Comparison of ENCODE assay signal across 9 mouse cellular contexts in genomic region chr8:111769764-111770428, GRCm38 (mm10). TPM values are rescaled to one million over a fixed set of nuclear protein-coding genes. Genes with fewer than 3 reads are reported as not detected.
DNase-seq lines count a peak whose midpoint lies in the region; ATAC-seq lines count a peak whose summit lies in the region.
"Had no signal": no experiment of that assay in that cellular context is flagged by ENCODE, and none has a peak within 500 bp of the region (broad histone marks: within the 10 kb centered on the region; RNA-seq: fewer than 3 reads in every experiment).

No protein-coding gene starts in this region.

- H3K27me3 ChIP-seq in forebrain, embryonic 12.5 days = no peaks in the 10 kb centered on the region
- no peaks in the 10 kb centered on the region for H3K27me3 ChIP-seq in midbrain, embryonic 13.5 days

- no peaks in the 10 kb centered on the region for H3K9me3 ChIP-seq in forebrain, embryonic 12.5 days
- no peaks in the 10 kb centered on the region for H3K9me3 ChIP-seq in midbrain, embryonic 13.5 days
- H3K9me3 ChIP-seq: G1E had no signal

- intact Hi-C loops in left cerebral cortex, postnatal 4 days (cut with DNase I) = no loop called here
- intact Hi-C loops in heart, postnatal 25 days (cut with DNase I) = loop anchor here (2.0 kb wide), 1 partner anchor 21 kb away; no protein-coding TSS in a partner anchor

- no peak overlapping the region for H3K9ac ChIP-seq in forebrain, embryonic 12.5 days
- no peak overlapping the region for H3K9ac ChIP-seq in midbrain, embryonic 13.5 days (replicated peaks)

- peaks cover 16% of the 10 kb centered on the region for H3K36me3 ChIP-seq in forebrain, embryonic 12.5 days (replicated peaks)
- H3K36me3 ChIP-seq in midbrain, embryonic 13.5 days = peaks cover 40% of the 10 kb centered on the region

- H3K4me2 ChIP-seq in forebrain, embryonic 12.5 days = no peak overlapping the region
- H3K4me2 ChIP-seq in midbrain, embryonic 13.5 days (replicated peaks) = no peak overlapping the region

- ATAC-seq in forebrain, embryonic 12.5 days (ENCODE audit: low FRiP score) = peak; percentile 46; the same call in 1 of the 2 replicates
- ATAC-seq in midbrain, embryonic 13.5 days = peak; percentile 79
- ATAC-seq in erythroid progenitor cell, adult 5-6 weeks (replicated peaks; ENCODE audit: low FRiP score, poor library complexity, severe bottlenecking) = no peak

- 35% methylated on average over 12 of the region's 12 CpGs for WGBS in forebrain, embryonic 12.5 days
- 35% methylated on average over 12 of the region's 12 CpGs for WGBS in midbrain, embryonic 13.5 days

- H3K4me3 ChIP-seq in forebrain, embryonic 12.5 days (replicated peaks) = no peak overlapping the region
- H3K4me3 ChIP-seq in midbrain, embryonic 13.5 days (replicated peaks) = no peak overlapping the region

- DNase-seq in left cerebral cortex, adult 18-20 months (ENCODE audit: low spot score in 2 of 2) = peak; percentile 9 to 19
- DNase-seq in left cerebral cortex, postnatal 4 days = no peak
- peak; percentile 49 for DNase-seq in heart, postnatal 25 days (ENCODE audit: low spot score)
- peak; percentile 41 to 49 for DNase-seq in layer of hippocampus, adult 8-10 months (ENCODE audit: low spot score in 2 of 2)
- no peak for DNase-seq in B cell, adult 2 months

- H3K27ac ChIP-seq in forebrain, embryonic 12.5 days = peak overlapping the region; percentile 83
- H3K27ac ChIP-seq in midbrain, embryonic 13.5 days = peak overlapping the region; percentile 87

- H3K4me1 ChIP-seq in forebrain, embryonic 12.5 days = peaks cover 16% of the 10 kb centered on the region
- H3K4me1 ChIP-seq in midbrain, embryonic 13.5 days (replicated peaks) = peaks cover 16% of the 10 kb centered on the region

RNA-seq across cellular contexts. Expression of gene Bcar1, which starts 26.3 kb away (rescaled TPM):
- 10 to 100 TPM; 51.1 to 51.3 TPM for total RNA-seq in left cerebral cortex, adult 18-20 months (2021)
- 10 to 100 TPM; 58.2 to 59.7 TPM for total RNA-seq in left cerebral cortex, postnatal 4 days (2021)
- polyA plus RNA-seq in forebrain, embryonic 12.5 days (2016; fragmentation: Nextera tagmentation; extraction: Ambion mirVana) = 44.0 and 45.6 TPM in 2 replicates
- 10 to 100 TPM; 18.7 to 20.7 TPM for total RNA-seq in heart, postnatal 25 days (2021)
- total RNA-seq in layer of hippocampus, adult 8-10 months (2022) = 10 to 100 TPM; 58.8 to 73.3 (median 62.6) TPM
- 48.7 and 55.0 TPM in 2 replicates for polyA plus RNA-seq in midbrain, embryonic 13.5 days (2015; fragmentation: Nextera tagmentation; extraction: Ambion mirVana)
- not detected in 2 replicates for total RNA-seq in erythroid progenitor cell, adult 5-6 weeks (2015; ENCODE audit: low replicate concordance)
- total RNA-seq in erythroid progenitor cell, adult 5-6 weeks (2017; ENCODE audit: low replicate concordance) = 0.64 TPM in 1 of 2 replicates, not detected in the other

Comparison
In these comparisons a context has a peak if more than half of its experiments do, and no peak if none do; other contexts are left out.
1. DNase-seq: peak in left cerebral cortex, adult 18-20 months (2 of 2), heart, postnatal 25 days (single experiment) and layer of hippocampus, adult 8-10 months (2 of 2); none in left cerebral cortex, postnatal 4 days (single experiment) and B cell, adult 2 months (0 of 2).
2. RNA of gene Bcar1, which starts 26.3 kb away (total RNA-seq): 58.8 to 73.3 TPM in layer of hippocampus, adult 8-10 months, 58.2 to 59.7 TPM in left cerebral cortex, postnatal 4 days, 51.1 to 51.3 TPM in left cerebral cortex, adult 18-20 months and 18.7 to 20.7 TPM in heart, postnatal 25 days; 0.64 TPM in erythroid progenitor cell, adult 5-6 weeks; every median in the first group is over 10 times any median in the second.